Mouse (Mus musculus): ENCODE measurements around the gene Rbm17.

- TF ChIP-seq CTCF (IDR thresholded peaks at IDR 0.05; ENCODE audit: low read depth, low read length) (no peak), POLR2A (IDR thresholded peaks at IDR 0.05; ENCODE audit: extremely low read depth, insufficient read depth, low read length) (no peak)
Measured at GRCm38 (mm10) chr2:11587996-11588395, 16.0 kb downstream of the Rbm17 start.
